Mouse (Mus musculus) megakaryocyte progenitor cell, adult 5-6 weeks (primary cell): ENCODE measurements around the gene Nccrp1. TPM values are rescaled to one million over a fixed set of nuclear protein-coding genes. Genes with fewer than 3 reads are reported as not detected.
"Not testable (repeated sequence)": the region's sequence is repeated elsewhere in the genome, so short reads cannot be mapped to it uniquely, and the experiment has no call there.

Source experiments
- ATAC-seq: replicated peaks from 2 replicates; pipeline ENCODE4 v1.8.0; 2016; ENCODE audit warnings: mild to moderate bottlenecking, moderate TSS enrichment, inconsistent platforms; ENCODE audit not compliant: poor library complexity
- total RNA-seq, 2 experiments: library from RNA; stranded (forward) in 1 of 2; stranded (reverse) in 1 of 2; fragments of 157-497, 149-512 nt in 1 of 2; fragments of 200-1000 nt in 1 of 2; gene quantifications; 2 replicates each; pipeline versions ENCODE4 v1.2.3 to v1.2.4; 2015 to 2017

The Nccrp1 gene
- total RNA-seq, 2 experiments from 2014 or later: not detected

GRCm38 (mm10) chr7:28527922-28528719 is 18.9 kb downstream of the Nccrp1 start:
- ATAC-seq: peak; percentile 95

GRCm38 (mm10) chr7:28522536-28522935 is 24.5 kb downstream of the Nccrp1 start, which contains the start of gene Ifnl3:
TSS of gene Ifnl3 (plus strand) at chr7:28522836.
- ATAC-seq: not testable (repeated sequence)

GRCm38 (mm10) chr7:28511441-28511840 is 35.6 kb downstream of the Nccrp1 start:
- no peak for ATAC-seq

- not testable (repeated sequence) for ATAC-seq
Measured at GRCm38 (mm10) chr7:28510405-28510974, 36.6 kb downstream of the Nccrp1 start, which contains the start of gene Ifnl2. TSS of gene Ifnl2 (minus strand) at chr7:28510455.

- ATAC-seq: not testable (repeated sequence)
Measured at GRCm38 (mm10) chr7:28509121-28509520, 37.9 kb downstream of the Nccrp1 start.

GRCm38 (mm10) chr7:28505585-28505984 is 41.5 kb downstream of the Nccrp1 start:
- peak; percentile 58; the same call in 1 of the 2 replicates for ATAC-seq

GRCm38 (mm10) chr7:28495426-28495825 is 51.6 kb downstream of the Nccrp1 start:
- no peak for ATAC-seq

Other genes with a start within 250 kb of the Nccrp1 start
- not detected in 2 replicates for gene Dll3, start 245.0 kb downstream of the Nccrp1 start, total RNA-seq (2015)
- gene Dll3, start 245.0 kb downstream of the Nccrp1 start, total RNA-seq (2017): 0.25 and 0.34 TPM in 2 replicates
- 41.2 and 45.2 TPM in 2 replicates for gene Timm50, start 235.2 kb downstream of the Nccrp1 start, total RNA-seq (2015)
- gene Timm50, start 235.2 kb downstream of the Nccrp1 start, total RNA-seq (2017): 37.6 and 51.9 TPM in 2 replicates
- 44.5 and 67.5 TPM in 2 replicates for gene Supt5, start 208.5 kb downstream of the Nccrp1 start, total RNA-seq (2015)
- 64.6 and 68.9 TPM in 2 replicates for gene Supt5, start 208.5 kb downstream of the Nccrp1 start, total RNA-seq (2017)
- gene Rps16, start 196.6 kb downstream of the Nccrp1 start, total RNA-seq (2015): 3,279 and 3,562 TPM in 2 replicates
- gene Rps16, start 196.6 kb downstream of the Nccrp1 start, total RNA-seq (2017): 756 and 903 TPM in 2 replicates
- gene Plekhg2, start 174.7 kb downstream of the Nccrp1 start, total RNA-seq (2015): 2.9 and 4.3 TPM in 2 replicates
- 2.0 and 2.1 TPM in 2 replicates for gene Plekhg2, start 174.7 kb downstream of the Nccrp1 start, total RNA-seq (2017)
- 87.3 and 149 TPM in 2 replicates for gene Zfp36, start 167.0 kb downstream of the Nccrp1 start, total RNA-seq (2015)
- 26.0 and 46.4 TPM in 2 replicates for gene Zfp36, start 167.0 kb downstream of the Nccrp1 start, total RNA-seq (2017)
- gene Med29, start 154.5 kb downstream of the Nccrp1 start, total RNA-seq (2015): 30.6 and 36.8 TPM in 2 replicates
- 18.0 and 21.1 TPM in 2 replicates for gene Med29, start 154.5 kb downstream of the Nccrp1 start, total RNA-seq (2017)
- 63.9 and 89.2 TPM in 2 replicates for gene Paf1, start 154.3 kb downstream of the Nccrp1 start, total RNA-seq (2015)
- gene Paf1, start 154.3 kb downstream of the Nccrp1 start, total RNA-seq (2017): 146 and 184 TPM in 2 replicates
- 378 and 389 TPM in 2 replicates for gene Gmfg, start 109.8 kb downstream of the Nccrp1 start, total RNA-seq (2015)
- gene Gmfg, start 109.8 kb downstream of the Nccrp1 start, total RNA-seq (2017): 658 and 664 TPM in 2 replicates
- gene Lrfn1, start 95.3 kb downstream of the Nccrp1 start, total RNA-seq (2015): 1.2 TPM in 2 replicates
- gene Lrfn1, start 95.3 kb downstream of the Nccrp1 start, total RNA-seq (2017): 1.7 and 2.3 TPM in 2 replicates
- not detected in 2 replicates for gene Ifnl2, start 36.8 kb downstream of the Nccrp1 start, total RNA-seq (2015)
- not detected in 2 replicates for gene Ifnl2, start 36.8 kb downstream of the Nccrp1 start, total RNA-seq (2017)
- not detected in 2 replicates for gene Ifnl3, start 24.4 kb downstream of the Nccrp1 start, total RNA-seq (2015)
- gene Ifnl3, start 24.4 kb downstream of the Nccrp1 start, total RNA-seq (2017): not detected in 2 replicates
- not detected in 2 replicates for gene Sycn, start 6.4 kb downstream of the Nccrp1 start, total RNA-seq (2015)
- not detected in 2 replicates for gene Sycn, start 6.4 kb downstream of the Nccrp1 start, total RNA-seq (2017)
- gene Samd4b, start 50.9 kb upstream of the Nccrp1 start, total RNA-seq (2015): 20.7 TPM in 2 replicates
- gene Samd4b, start 50.9 kb upstream of the Nccrp1 start, total RNA-seq (2017): 2.7 and 4.3 TPM in 2 replicates
- 5.6 and 6.4 TPM in 2 replicates for gene Pak4, start 50.9 kb upstream of the Nccrp1 start, total RNA-seq (2015)
- 3.3 and 3.9 TPM in 2 replicates for gene Pak4, start 50.9 kb upstream of the Nccrp1 start, total RNA-seq (2017)
- gene Acp7, start 84.1 kb upstream of the Nccrp1 start, total RNA-seq (2015): not detected in 2 replicates
- not detected in 2 replicates for gene Acp7, start 84.1 kb upstream of the Nccrp1 start, total RNA-seq (2017)
- gene Fbxo27, start 145.6 kb upstream of the Nccrp1 start, total RNA-seq (2015): 1.1 and 1.4 TPM in 2 replicates
- gene Fbxo27, start 145.6 kb upstream of the Nccrp1 start, total RNA-seq (2017): 0.24 and 0.75 TPM in 2 replicates
- gene Fbxo17, start 169.6 kb upstream of the Nccrp1 start, total RNA-seq (2015): 1.6 and 2.2 TPM in 2 replicates
- gene Fbxo17, start 169.6 kb upstream of the Nccrp1 start, total RNA-seq (2017): 1.7 and 4.1 TPM in 2 replicates
- gene Mrps12, start 194.6 kb upstream of the Nccrp1 start, total RNA-seq (2015): 104 and 122 TPM in 2 replicates
- gene Mrps12, start 194.6 kb upstream of the Nccrp1 start, total RNA-seq (2017): 44.1 and 59.1 TPM in 2 replicates
- 8.1 and 8.8 TPM in 2 replicates for gene Sars2, start 194.7 kb upstream of the Nccrp1 start, total RNA-seq (2015)
- 13.5 and 15.7 TPM in 2 replicates for gene Sars2, start 194.7 kb upstream of the Nccrp1 start, total RNA-seq (2017)
- not detected in 2 replicates for gene Ccer2, start 208.9 kb upstream of the Nccrp1 start, total RNA-seq (2015)
- gene Ccer2, start 208.9 kb upstream of the Nccrp1 start, total RNA-seq (2017): not detected in 2 replicates
- gene Sirt2, start 219.5 kb upstream of the Nccrp1 start, total RNA-seq (2015): 41.4 and 47.5 TPM in 2 replicates
- gene Sirt2, start 219.5 kb upstream of the Nccrp1 start, total RNA-seq (2017): 19.2 and 21.1 TPM in 2 replicates
- gene Nfkbib, start 220.3 kb upstream of the Nccrp1 start, total RNA-seq (2015): 14.7 and 18.4 TPM in 2 replicates
- 12.3 and 15.7 TPM in 2 replicates for gene Nfkbib, start 220.3 kb upstream of the Nccrp1 start, total RNA-seq (2017)
- gene Rinl, start 241.7 kb upstream of the Nccrp1 start, total RNA-seq (2015): 47.6 and 48.3 TPM in 2 replicates
- gene Rinl, start 241.7 kb upstream of the Nccrp1 start, total RNA-seq (2017): 53.9 and 56.3 TPM in 2 replicates